Mouse (Mus musculus): ENCODE results near the gene A730049H05Rik.

- no peak for TF ChIP-seq TAL1 (IDR thresholded peaks at IDR 0.05; ENCODE audit: low read length)
- no peak for TF ChIP-seq GATA1 (IDR thresholded peaks at IDR 0.05; ENCODE audit: low read length)
Observed at GRCm38 (mm10) chr6:92858721-92859510, 42.6 kb downstream of the A730049H05Rik start.

Measured in erythroblast, embryonic 14.5 days (primary cell).